Mouse (Mus musculus): Measurements from ENCODE around the gene Tenm3.
"Not testable (repeated sequence)": the region's sequence is repeated elsewhere in the genome, so short reads cannot be mapped to it uniquely, and the experiment has no call there.

The Tenm3 gene

GRCm38 (mm10) chr8:48180146-48180545 is 663.6 kb downstream of the Tenm3 start:
- not testable (repeated sequence) for ATAC-seq (ENCODE audit: insufficient number of reproducible peaks, low FRiP score, low TSS enrichment)

DNA sequence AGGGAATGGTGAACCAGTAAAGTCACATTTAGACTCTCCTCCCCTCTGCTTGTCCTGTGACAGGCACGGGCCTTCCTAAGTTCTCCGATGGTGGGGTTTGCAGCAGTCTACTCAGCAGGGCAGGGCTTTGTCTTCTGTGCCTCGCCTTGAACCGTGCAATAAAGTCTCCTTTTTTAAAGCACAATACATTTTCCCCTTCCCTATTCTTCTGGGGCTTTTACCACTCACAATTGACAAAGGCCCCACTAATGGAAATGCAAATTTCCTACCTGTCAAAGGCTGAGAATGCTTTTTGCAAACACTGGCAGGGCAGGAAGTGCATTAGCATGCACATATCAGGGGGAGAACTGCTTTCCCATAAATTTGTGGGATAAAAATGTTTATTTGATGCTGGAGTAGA is 664.8 kb downstream of the Tenm3 start:
- no peak for ATAC-seq (ENCODE audit: insufficient number of reproducible peaks, low FRiP score, low TSS enrichment)

DNA sequence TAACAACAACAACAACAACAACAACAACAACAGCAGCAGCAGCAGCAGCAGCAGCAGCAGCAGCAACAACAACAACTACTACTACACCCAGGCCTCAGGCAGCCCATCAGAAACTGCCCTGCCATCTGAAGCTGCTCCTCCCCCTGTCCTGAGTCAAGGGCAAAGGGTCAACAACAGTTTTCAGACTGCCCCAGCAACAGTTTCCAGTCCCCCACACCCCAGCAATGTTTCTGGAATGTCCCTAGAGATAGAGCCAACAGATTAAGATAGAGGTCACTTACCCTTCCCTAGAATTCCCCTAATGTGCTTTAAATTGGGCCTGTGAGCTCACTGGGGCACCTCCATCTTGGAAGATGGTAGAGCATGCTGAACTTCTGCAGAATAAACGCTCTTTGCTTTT is 665.9 kb downstream of the Tenm3 start:
- no peak for ATAC-seq (ENCODE audit: insufficient number of reproducible peaks, low FRiP score, low TSS enrichment)

All from cerebellum, adult (tissue).